Mouse (Mus musculus): ENCODE measurements around the gene Rpl9. TPM values are rescaled to one million over a fixed set of nuclear protein-coding genes. Genes with fewer than 3 reads are reported as not detected.

Rpl9 gene
- total RNA-seq, 4 experiments from 2014 or later, result 607 to 701 (median 666) TPM

DNA sequence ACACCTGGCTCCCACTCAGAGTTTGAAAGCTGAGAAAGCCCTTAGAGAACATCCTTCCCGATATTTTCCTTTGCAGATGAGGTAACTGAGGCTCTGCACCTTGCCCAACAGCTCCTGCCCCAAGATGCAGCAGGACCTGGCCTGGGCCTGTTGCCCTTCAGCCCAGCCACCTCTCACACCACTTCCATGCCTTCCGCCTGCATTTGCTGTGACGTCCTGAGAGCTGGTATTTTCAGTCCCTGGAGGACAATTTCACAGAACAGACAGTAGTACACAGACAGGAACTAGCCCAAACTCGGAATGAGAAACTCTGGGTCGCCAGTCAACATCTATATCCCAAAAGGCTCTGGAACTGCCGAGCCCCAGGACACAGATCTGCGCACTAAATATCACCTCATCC, 16.5 kb downstream of the Rpl9 start:
- no peak for DNase-seq (ENCODE audit: low spot score)

DNA sequence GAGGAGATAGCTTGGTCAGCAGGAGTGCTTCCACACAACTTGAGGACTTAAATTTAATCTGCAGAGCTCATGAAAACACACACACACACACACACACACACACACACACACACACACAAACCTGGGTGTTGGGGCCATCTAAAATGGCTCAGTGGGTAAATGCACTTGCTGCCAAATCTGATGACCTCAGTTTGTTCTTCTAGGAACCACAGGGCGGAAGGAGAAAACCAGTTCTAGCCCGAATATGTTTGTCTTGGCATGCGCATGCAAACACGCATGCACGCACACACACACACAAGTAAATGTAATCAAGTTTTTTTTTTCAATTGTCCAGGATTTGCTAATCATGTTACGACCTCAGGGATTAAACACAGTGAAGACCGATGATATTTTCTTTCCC, 19.7 kb downstream of the Rpl9 start:
- no peak for DNase-seq (ENCODE audit: low spot score)

DNA sequence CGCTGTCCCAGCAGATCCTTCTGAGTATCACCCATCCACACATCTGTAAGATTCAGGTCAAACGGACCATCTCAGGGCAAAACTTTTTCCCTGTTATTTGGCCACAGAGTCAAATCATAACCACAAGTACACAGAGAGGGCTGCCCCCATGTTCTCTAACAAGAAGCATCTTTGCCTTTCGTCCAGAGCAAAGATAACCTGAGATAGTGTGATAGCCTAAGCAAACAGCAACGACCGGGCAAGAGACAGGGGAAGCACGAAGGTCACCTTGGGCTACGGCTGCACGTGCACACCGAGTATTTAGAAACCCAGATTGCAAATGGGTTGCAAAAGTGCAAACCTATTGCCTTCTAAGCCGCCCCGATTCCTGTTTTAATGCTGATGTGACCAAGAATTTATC, 23.4 kb downstream of the Rpl9 start:
- DNase-seq (ENCODE audit: low spot score), result no peak

DNA sequence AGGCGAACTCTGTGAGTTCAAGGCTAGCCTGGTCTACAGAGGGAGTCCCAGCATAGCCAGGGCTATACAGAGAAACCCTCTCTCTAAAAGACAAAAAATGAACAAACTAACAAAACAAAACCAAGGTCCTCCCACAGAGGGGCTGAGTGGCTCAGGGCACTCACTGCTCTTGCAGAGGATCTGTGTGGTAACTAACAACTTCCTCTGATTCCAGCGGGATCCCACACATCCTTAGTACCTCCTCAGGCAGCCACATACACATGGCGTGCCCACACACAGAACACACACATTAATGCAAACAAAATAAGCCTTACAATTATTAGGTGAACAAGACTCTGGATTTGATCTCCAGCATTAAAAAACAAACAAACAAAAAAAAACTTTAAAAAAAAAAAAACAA, 33.5 kb downstream of the Rpl9 start:
- no peak for DNase-seq (ENCODE audit: low spot score)

DNA sequence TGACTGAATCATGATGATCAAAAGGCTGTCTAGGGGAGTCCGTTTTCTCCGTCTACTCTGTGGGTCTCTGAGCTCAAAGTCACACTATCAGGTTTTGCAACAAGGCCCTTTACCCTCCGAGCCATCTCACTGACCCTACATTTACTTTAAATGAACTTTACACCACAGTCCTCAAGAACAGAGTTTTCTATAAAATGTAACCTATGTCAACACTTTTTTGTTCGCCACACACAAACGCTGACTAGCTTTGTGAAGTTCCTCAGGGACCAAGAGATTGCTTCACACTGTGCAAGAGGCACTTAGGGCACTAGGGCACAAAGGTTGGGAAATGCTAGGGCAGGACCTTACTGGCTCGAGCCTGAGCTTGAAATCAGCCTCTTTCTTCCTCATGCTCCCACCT, 34.4 kb downstream of the Rpl9 start:
- DNase-seq (ENCODE audit: low spot score), result no peak

DNA sequence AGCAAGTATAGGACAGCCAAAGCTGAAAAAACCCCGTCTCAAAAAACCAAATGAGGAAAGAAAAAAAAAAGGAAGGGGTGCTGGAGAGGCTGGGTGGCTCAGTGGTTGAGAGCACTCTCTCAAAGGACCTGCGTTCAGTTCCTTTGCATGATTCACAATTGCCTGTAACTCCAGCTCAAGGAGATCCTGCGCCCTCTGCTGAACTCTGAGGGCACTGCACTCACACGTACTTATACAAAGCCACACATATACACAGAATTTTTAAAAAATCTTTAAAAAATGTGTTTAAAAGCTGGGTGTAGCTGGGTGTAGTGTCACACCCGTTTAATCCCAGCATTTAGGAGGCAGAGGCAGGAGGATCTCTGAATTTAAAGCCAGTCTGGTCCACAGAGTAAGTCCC, 36.3 kb downstream of the Rpl9 start:
- no peak for DNase-seq (ENCODE audit: low spot score)

DNA sequence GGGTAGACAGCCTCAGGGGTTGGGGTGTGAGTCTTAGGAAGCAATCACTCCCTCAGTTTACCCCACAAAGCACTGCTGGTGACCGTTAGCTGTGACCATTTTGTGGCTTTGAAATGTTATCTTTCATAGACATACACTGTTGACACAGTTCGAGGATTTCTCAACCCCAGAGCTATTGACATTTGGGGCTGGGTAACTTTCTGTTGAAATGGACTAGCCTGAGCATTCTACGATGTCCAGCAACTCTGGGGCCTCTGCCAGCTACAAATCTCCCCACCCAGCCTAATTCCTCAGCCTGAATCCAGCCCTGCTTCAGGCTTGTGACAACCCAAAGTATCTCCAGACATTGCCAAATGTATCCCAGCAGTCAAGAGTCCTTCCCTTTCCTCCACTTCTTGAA, 37.1 kb downstream of the Rpl9 start:
- DNase-seq (ENCODE audit: low spot score), result no peak

DNA sequence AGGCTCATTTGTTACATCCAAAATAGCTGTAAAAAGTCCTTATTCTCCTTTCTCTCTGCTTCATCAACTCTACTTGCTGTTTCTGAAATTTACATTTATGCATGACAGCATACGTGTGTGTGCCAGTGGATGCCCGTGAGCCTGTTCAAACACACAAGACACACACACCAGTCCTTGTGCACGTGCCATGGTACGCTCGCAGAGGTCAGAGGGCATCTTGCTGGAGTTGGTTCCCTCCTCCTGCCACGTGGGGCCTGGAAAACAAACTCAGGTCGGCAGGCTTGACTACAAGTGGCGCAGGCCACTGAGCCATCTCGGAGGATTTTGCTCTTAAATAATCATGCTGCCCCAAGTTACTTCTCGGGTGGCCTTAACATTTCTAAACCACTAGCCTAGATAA, 40.7 kb downstream of the Rpl9 start:
- DNase-seq (ENCODE audit: low spot score), result no peak

DNA sequence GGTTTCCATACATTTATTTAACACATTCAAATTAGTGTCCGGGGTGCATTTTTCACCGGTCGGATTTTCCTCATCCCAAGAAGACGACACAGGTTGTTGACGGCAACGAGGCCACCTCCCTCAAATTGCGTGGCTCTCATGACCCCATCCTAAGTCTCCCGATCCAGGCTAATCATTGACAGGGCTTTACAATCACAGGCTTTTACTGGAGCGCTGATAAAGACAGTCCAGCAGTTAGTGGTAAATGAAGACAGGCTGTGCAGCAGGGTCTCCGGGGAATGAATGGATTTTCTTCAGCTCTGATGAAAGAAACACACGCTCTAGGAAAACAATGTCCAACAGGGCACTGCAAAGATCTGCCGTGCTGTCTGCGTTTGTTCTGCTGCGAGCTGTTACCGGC, 43.1 kb downstream of the Rpl9 start, which contains the start of gene Klb:
Gene Klb (plus strand): TSS at position 147 of the 400 bp plus-strand sequence.
- no peak for DNase-seq (ENCODE audit: low spot score)

DNA sequence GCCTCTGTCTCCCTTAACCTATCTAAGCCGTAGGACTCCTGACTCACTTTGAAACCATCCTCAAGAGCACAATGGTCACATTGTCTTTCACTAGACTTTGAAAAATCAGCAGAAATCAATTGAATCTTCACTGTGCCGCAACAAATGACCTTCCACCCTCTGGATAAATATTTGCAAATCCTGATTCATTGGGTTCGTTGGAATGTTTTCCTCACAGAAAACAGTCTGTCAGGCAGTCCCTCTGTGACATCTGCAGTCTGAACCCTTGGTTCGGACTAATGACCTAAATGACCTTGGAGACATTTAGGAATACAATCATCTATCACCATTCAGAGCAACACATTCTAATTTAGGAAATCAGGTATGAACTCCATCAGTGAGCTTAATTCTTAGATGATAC, 51.1 kb downstream of the Rpl9 start:
- no peak for DNase-seq (ENCODE audit: low spot score)

DNA sequence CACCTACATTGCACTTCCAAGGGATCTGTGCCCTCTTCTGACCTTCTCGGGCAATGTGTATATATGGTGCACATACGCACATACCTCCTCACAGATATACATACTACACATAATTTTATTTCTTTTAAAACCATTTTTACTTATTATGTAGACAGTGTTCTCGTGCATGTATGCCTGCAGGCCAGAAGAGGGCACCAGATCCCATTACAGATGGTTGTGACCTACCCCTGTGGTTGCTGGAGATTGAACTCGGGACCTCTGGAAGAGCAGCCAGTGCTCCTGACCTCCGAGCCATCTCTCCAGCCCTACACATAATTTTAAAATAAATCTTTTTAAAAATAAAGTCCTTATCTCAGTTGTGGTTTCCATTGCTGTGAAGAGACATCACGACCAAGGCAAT, 52.9 kb downstream of the Rpl9 start:
- no peak for DNase-seq (ENCODE audit: low spot score)

Other genes with a start within 250 kb of the Rpl9 start
- gene Wdr19, start 191.7 kb downstream of the Rpl9 start, total RNA-seq (2022), result 1 to 10 TPM in 2 of 4 experiments, under 1 TPM in 2; 0.66 to 2.3 (median 1.2) TPM
- 10 to 100 TPM; 28.2 to 40.0 (median 37.1) TPM for gene Rfc1, start 55.8 kb downstream of the Rpl9 start, total RNA-seq (2022)
- gene Klb, start 43.1 kb downstream of the Rpl9 start, total RNA-seq (2022), result under 1 TPM in 1 of 4 experiments, not detected in 3; 0.20 TPM
- 10 to 100 TPM; 48.0 to 56.8 (median 54.2) TPM for gene Lias, start 53 bp upstream of the Rpl9 start, total RNA-seq (2022)
- 10 to 100 TPM; 11.3 to 13.9 (median 12.7) TPM for gene Ugdh, start 44.5 kb upstream of the Rpl9 start, total RNA-seq (2022)
- gene Gm43552, start 101.4 kb upstream of the Rpl9 start, total RNA-seq (2022), result 1 to 10 TPM in 2 of 4 experiments, not detected in 2; 3.1 to 6.3 TPM
- gene Smim14, start 145.7 kb upstream of the Rpl9 start, total RNA-seq (2022), result 100 to 1,000 TPM in 1 of 4 experiments, 10 to 100 TPM in 3; 92.2 to 104 (median 96.7) TPM
- gene Ube2k, start 145.8 kb upstream of the Rpl9 start, total RNA-seq (2022), result 10 to 100 TPM; 51.6 to 68.1 (median 54.5) TPM

Measured in heart, adult 8-10 months (tissue).